Comparison of ENCODE assay signal across 16 mouse cellular contexts in the genomic region with DNA sequence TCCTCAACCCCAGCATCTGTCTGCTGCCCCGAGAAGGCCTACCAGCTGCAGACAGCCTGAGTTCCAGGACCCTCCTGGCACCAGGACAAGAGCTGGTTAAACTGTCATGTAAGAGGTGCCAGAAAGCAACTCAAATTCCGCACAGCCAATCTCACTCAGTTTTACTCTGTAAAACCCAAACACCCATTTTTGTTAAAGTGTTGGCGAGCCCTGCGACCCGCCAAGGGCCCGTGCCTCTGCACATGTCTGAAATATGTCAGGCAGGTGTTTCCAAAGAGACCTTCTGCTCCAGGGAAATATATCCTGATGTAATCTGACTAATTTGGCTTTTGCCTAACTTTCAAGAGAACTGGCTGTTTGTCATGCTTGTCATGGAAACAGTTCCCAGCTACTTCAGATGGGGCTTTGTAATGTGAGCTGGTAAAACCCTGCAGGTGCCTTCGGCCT. TPM values are rescaled to one million over a fixed set of nuclear protein-coding genes. Genes with fewer than 3 reads are reported as not detected.
DNase-seq lines count a peak whose midpoint lies in the region; ATAC-seq and TF ChIP-seq lines count a peak whose summit lies in the region.
"Had no signal": no experiment of that assay in that cellular context is flagged by ENCODE, and none has a peak within 500 bp of the region (broad histone marks: within the 10 kb centered on the region; RNA-seq: fewer than 3 reads in every experiment).

No protein-coding gene starts in this region.

- H3K4me3 ChIP-seq in embryonic facial prominence, embryonic 14.5 days (ENCODE audit: low read depth, low read length), result no peak overlapping the region
- H3K4me3 ChIP-seq in stomach, postnatal 0 days (ENCODE audit: low read depth, low read length), result no peak overlapping the region
- H3K4me3 ChIP-seq: embryonic facial prominence, embryonic 12.5 days had no signal

- no peak for TF ChIP-seq POLR2A in brain, embryonic 14.5 days (IDR thresholded peaks at IDR 0.05; ENCODE audit: borderline replicate concordance, extremely low read depth, insufficient read depth, insufficient read length, poor library complexity, severe bottlenecking)

- ATAC-seq in embryonic facial prominence, embryonic 14.5 days (ENCODE audit: low read depth), result peak; percentile 71
- no peak for ATAC-seq in stomach, postnatal 0 days (ENCODE audit: low FRiP score, low TSS enrichment)

- no peak overlapping the region for H3K27ac ChIP-seq in embryonic facial prominence, embryonic 14.5 days (replicated peaks; ENCODE audit: low read depth, low read length)
- no peak overlapping the region for H3K27ac ChIP-seq in stomach, postnatal 0 days (replicated peaks)
- H3K27ac ChIP-seq: embryonic facial prominence, embryonic 12.5 days; liver, embryonic 14.5 days had no signal

- DNase-seq in left cerebral cortex, postnatal 4 days, result peak; percentile 71
- no peak for DNase-seq in left cerebral cortex, postnatal 36 days (ENCODE audit: low spot score in 2 of 2)
- peak; percentile 71 for DNase-seq in brain, embryonic 14.5 days (ENCODE audit: low read depth)
- DNase-seq in embryonic facial prominence, embryonic 14.5 days (ENCODE audit: low spot score), result peak; percentile 79
- DNase-seq in layer of hippocampus, postnatal 14 days (ENCODE audit: low spot score in 2 of 2), result peak; percentile 43 to 76
- DNase-seq in stomach, postnatal 0 days (ENCODE audit: low spot score), result no peak
- DNase-seq in testis, postnatal 14 days (ENCODE audit: low spot score), result no peak
- DNase-seq: gastrocnemius, postnatal 36 days; thymus, adult 2 months had no signal

- no peak overlapping the region for H3K9ac ChIP-seq in embryonic facial prominence, embryonic 14.5 days (ENCODE audit: low read depth, low read length)
- no peak overlapping the region for H3K9ac ChIP-seq in stomach, postnatal 0 days (ENCODE audit: low read length)
- H3K9ac ChIP-seq: embryonic facial prominence, embryonic 12.5 days; liver, embryonic 14.5 days had no signal

- no peak overlapping the region for H3K4me2 ChIP-seq in embryonic facial prominence, embryonic 14.5 days (ENCODE audit: low read depth, low read length)
- H3K4me2 ChIP-seq in stomach, postnatal 0 days (replicated peaks; ENCODE audit: low read depth), result no peak overlapping the region
- H3K4me2 ChIP-seq: embryonic facial prominence, embryonic 12.5 days had no signal

- H3K27me3 ChIP-seq in embryonic facial prominence, embryonic 14.5 days (replicated peaks; ENCODE audit: control insufficient read depth, insufficient read depth, low read length), result no peaks in the 10 kb centered on the region; the same call in 1 of the 2 replicates
- H3K27me3 ChIP-seq in stomach, postnatal 0 days (ENCODE audit: control insufficient read depth, insufficient read depth, low read length), result no peaks in the 10 kb centered on the region
- H3K27me3 ChIP-seq: embryonic facial prominence, embryonic 12.5 days had no signal

- intact Hi-C loops in left cerebral cortex, postnatal 4 days (cut with DNase I), result no loop called here
- intact Hi-C loops in left cerebral cortex, postnatal 36 days (cut with DNase I), result no loop called here

- no peak for TF ChIP-seq EP300 in stomach, postnatal 0 days (optimal IDR thresholded peaks at IDR 0.05)

- 15% methylated on average over 7 of the region's 7 CpGs for WGBS in embryonic facial prominence, embryonic 14.5 days
- WGBS in stomach, postnatal 0 days, result 45% methylated on average over 7 of the region's 7 CpGs

- no peak for TF ChIP-seq CTCF in brain, embryonic 14.5 days (IDR thresholded peaks at IDR 0.05; ENCODE audit: borderline replicate concordance, extremely low read depth, insufficient read depth, insufficient read length)
- TF ChIP-seq CTCF in stomach, postnatal 0 days (IDR thresholded peaks at IDR 0.05; ENCODE audit: low read depth), result no peak

- 0 out of 2 replicates have a peak, but pooled peaks cover 5% of the 10 kb centered on the region for H3K4me1 ChIP-seq in embryonic facial prominence, embryonic 14.5 days (ENCODE audit: control insufficient read depth, insufficient read depth, low read length)
- no peaks in the 10 kb centered on the region for H3K4me1 ChIP-seq in stomach, postnatal 0 days (replicated peaks; ENCODE audit: control insufficient read depth, insufficient read depth)

- H3K9me3 ChIP-seq in embryonic facial prominence, embryonic 14.5 days (ENCODE audit: control insufficient read depth, low read length), result no peaks in the 10 kb centered on the region
- H3K9me3 ChIP-seq in stomach, postnatal 0 days (ENCODE audit: control insufficient read depth, low read length), result no peaks in the 10 kb centered on the region
- H3K9me3 ChIP-seq: embryonic facial prominence, embryonic 12.5 days had no signal

- no peaks in the 10 kb centered on the region for H3K36me3 ChIP-seq in embryonic facial prominence, embryonic 14.5 days (ENCODE audit: control insufficient read depth, insufficient read depth, low read length)
- no peaks in the 10 kb centered on the region for H3K36me3 ChIP-seq in stomach, postnatal 0 days (ENCODE audit: control insufficient read depth, insufficient read depth, low read length)
- H3K36me3 ChIP-seq: embryonic facial prominence, embryonic 12.5 days had no signal

RNA-seq across cellular contexts. Expression of a gene that starts 23.5 kb away (rescaled TPM):
- not detected for total RNA-seq in left cerebral cortex, postnatal 4 days (2021)
- total RNA-seq in left cerebral cortex, postnatal 36 days (2021), result not detected
- not detected in 2 replicates for polyA plus RNA-seq in brain, embryonic 14.5 days (2012; rRNA removed)
- not detected in 2 replicates for polyA plus RNA-seq in embryonic facial prominence, embryonic 14.5 days (2014; fragmentation: Nextera tagmentation; extraction: Ambion mirVana)
- total RNA-seq in layer of hippocampus, postnatal 14 days (2021), result not detected
- polyA plus RNA-seq in stomach, postnatal 0 days (2015; fragmentation: Nextera tagmentation; extraction: Ambion mirVana), result not detected in 2 replicates
- total RNA-seq: gastrocnemius, postnatal 36 days; hematopoietic stem cell, adult 5-6 weeks; megakaryocyte-erythroid progenitor cell, adult 5-6 weeks; neutrophil, adult 5-6 weeks had no signal
- polyA plus RNA-seq: activated CD4-positive, CD25-positive, alpha-beta regulatory T cell, adult 4 months; embryonic facial prominence, embryonic 12.5 days; large intestine, adult 2 months; liver, embryonic 14.5 days; thymus, adult 2 months had no signal

Comparison
In these comparisons a context has a peak if more than half of its experiments do, and no peak if none do; other contexts are left out.
1. DNase-seq: peak in left cerebral cortex, postnatal 4 days (single experiment), brain, embryonic 14.5 days (single experiment), embryonic facial prominence, embryonic 14.5 days (single experiment) and layer of hippocampus, postnatal 14 days (2 of 2); none in left cerebral cortex, postnatal 36 days (0 of 2), stomach, postnatal 0 days (single experiment) and testis, postnatal 14 days (single experiment).